Mouse (Mus musculus) kidney, adult 11 months (tissue): ENCODE data around the gene Stk26.

Source experiments
- DNase-seq: peaks from one replicate; pipeline ENCODE4 v3.0.0; 2022

The Stk26 gene

DNA sequence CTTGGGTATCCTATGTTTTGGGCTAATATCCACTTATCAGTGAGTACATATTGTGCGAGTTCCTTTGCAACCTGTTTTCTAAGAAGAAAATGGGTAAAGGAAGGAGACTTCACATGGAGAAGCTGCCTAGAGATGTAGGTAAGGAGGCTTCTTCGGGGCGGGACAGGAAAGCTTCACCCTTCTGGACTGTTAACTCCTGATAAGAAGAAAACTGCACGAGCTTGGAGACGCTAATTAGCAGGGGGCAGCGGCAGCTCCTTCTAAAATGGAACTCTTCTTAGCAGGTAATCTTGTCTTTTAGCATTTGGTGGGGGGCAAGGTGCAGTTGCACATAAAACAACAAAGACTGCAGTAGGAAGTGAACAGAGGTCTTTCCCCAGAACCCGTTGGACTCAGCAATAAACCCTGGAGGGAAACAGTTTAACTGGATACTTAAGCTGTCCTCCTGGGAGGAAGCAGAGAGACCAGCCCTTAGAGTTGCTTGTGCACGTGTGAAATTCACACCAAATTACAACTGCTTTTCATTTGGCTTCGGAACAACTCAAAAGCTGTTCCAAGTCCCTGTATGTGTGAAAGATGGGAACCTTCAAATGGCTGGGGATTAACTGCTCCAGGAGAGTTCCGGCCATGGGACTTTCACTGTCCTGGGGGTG lies 86.2 kb downstream of the Stk26 start:
- DNase-seq = no peak

DNA sequence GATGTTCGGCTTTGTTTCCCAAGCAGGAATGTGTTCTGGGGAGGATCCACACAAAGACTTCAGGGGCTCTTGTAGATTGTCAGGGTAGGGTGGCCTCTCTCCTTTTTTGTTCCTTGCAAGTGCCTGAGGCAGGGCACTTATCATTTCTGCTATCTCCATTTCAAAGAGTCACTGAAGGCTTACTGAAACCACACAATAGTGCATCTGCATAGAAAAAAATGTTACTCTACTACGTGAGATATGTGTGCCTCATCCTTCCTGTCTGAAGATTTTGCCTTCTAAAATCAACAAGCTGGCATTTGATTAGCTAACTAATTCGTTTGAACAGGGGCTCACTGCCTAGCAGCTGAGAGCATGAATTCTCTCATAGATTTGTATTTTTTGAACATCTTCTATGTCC lies 89.5 kb downstream of the Stk26 start:
- DNase-seq = no peak

DNA sequence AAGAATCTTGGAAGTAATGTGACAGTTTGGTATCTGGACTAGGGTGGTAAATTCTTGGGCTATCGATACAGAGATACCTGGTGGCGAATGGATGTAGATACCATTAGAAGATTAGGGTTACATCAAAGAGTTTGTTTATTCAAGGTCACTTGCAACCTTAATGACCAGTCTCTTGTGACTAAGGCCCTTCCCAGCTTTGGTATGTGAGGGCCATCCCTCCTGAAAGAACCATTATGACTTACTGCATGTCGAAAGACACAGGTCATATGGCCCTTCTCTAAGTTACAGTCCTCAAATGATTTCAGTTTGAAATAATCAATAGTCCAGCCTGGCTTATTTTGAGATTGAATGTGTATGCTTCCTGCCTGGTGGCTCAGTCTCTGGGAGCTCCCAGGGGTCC lies 96.3 kb downstream of the Stk26 start:
- DNase-seq = no peak

DNA sequence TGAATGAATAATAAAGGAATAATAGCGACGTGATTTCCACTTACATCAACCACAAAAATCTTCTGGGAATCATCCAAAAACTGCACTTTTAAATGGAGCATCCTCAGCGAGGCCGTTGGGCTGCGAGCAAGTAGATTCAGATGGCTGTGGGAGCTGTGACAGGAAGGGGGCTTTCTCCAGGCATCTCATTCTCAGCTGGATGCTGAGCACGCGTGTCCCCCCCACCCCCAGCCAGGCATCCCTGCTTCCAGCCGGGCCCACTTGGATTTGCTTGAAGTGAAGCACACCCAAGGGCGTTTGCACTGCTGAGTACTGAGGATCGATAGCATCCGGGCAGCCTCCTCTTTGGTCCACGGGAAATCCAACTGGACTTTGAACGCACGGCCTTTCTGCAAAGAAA lies 101.8 kb downstream of the Stk26 start, which contains the start of gene Frmd7:
Gene Frmd7, minus strand, starts transcription at position 101 of the 400 bp plus-strand sequence.
- DNase-seq = no peak
